15 mouse cellular contexts compared by ENCODE assay signal in genomic region chr10:87740323-87740722, GRCm38 (mm10).
DNase-seq lines count a peak whose midpoint lies in the region; ATAC-seq and TF ChIP-seq lines count a peak whose summit lies in the region.
"Had no signal": no experiment of that assay in that cellular context is flagged by ENCODE, and none has a peak within 500 bp of the region (broad histone marks: within the 10 kb centered on the region; RNA-seq: fewer than 3 reads in every experiment).

No protein-coding gene starts in this region.

- no peak overlapping the region for H3K4me2 ChIP-seq in heart, embryonic 12.5 days
- H3K4me2 ChIP-seq: embryonic facial prominence, embryonic 13.5 days; liver, embryonic 13.5 days; midbrain, embryonic 12.5 days; neural tube, embryonic 13.5 days had no signal

- H3K27me3 ChIP-seq in heart, embryonic 12.5 days (replicated peaks) = no peaks in the 10 kb centered on the region
- H3K27me3 ChIP-seq: embryonic facial prominence, embryonic 13.5 days; liver, embryonic 13.5 days; midbrain, embryonic 12.5 days; neural tube, embryonic 13.5 days had no signal

- TF ChIP-seq CTCF in left cerebral cortex, adult 2 months (IDR thresholded peaks at IDR 0.05) = no peak

- H3K27ac ChIP-seq in heart, embryonic 12.5 days (ENCODE audit: poor library complexity, severe bottlenecking) = no peak overlapping the region
- no peak overlapping the region for H3K27ac ChIP-seq in left cerebral cortex, adult 2 months
- H3K27ac ChIP-seq: embryonic facial prominence, embryonic 13.5 days; liver, embryonic 13.5 days; midbrain, embryonic 12.5 days; neural tube, embryonic 13.5 days had no signal

- no peaks in the 10 kb centered on the region for H3K9me3 ChIP-seq in heart, embryonic 12.5 days (replicated peaks)
- H3K9me3 ChIP-seq: embryonic facial prominence, embryonic 13.5 days; liver, embryonic 13.5 days; midbrain, embryonic 12.5 days; neural tube, embryonic 13.5 days had no signal

- no peak for ATAC-seq in heart, embryonic 12.5 days (ENCODE audit: insufficient number of reproducible peaks, low FRiP score)
- ATAC-seq: forebrain, embryonic 16.5 days had no signal

- H3K9ac ChIP-seq in heart, embryonic 12.5 days = no peak overlapping the region
- H3K9ac ChIP-seq: embryonic facial prominence, embryonic 13.5 days; liver, embryonic 13.5 days; midbrain, embryonic 12.5 days; neural tube, embryonic 13.5 days had no signal

- peak; percentile 97 for DNase-seq in heart, adult 11 months
- DNase-seq in ovary, postnatal 36 days (ENCODE audit: low spot score) = peak; percentile 4
- no peak for DNase-seq in ovary, adult 18-20 months (ENCODE audit: low spot score)
- peak; percentile 6 to 17 for DNase-seq in heart, postnatal 36 days
- no peak for DNase-seq in left cerebral cortex, adult 2 months (ENCODE audit: extremely low spot score in 1 of 2, low spot score in 2 of 2)
- DNase-seq in adrenal gland, adult 8-10 months = no peak
- no peak for DNase-seq in retina, embryonic 14.5 days (ENCODE audit: low spot score)
- DNase-seq: cerebellum, adult 9-10 months; kidney, adult 8-10 months; liver, embryonic 13.5 days had no signal

- intact Hi-C loops in heart, postnatal 36 days (cut with DNase I) = no loop called here
- intact Hi-C loops in left cerebral cortex, adult 2 months (cut with DNase I) = no loop called here

- H3K36me3 ChIP-seq in heart, embryonic 12.5 days = no peaks in the 10 kb centered on the region
- H3K36me3 ChIP-seq: embryonic facial prominence, embryonic 13.5 days; liver, embryonic 13.5 days; midbrain, embryonic 12.5 days; neural tube, embryonic 13.5 days had no signal

- no peaks in the 10 kb centered on the region for H3K4me1 ChIP-seq in heart, embryonic 12.5 days (replicated peaks)
- H3K4me1 ChIP-seq: embryonic facial prominence, embryonic 13.5 days; liver, embryonic 13.5 days; midbrain, embryonic 12.5 days; neural tube, embryonic 13.5 days had no signal

- no peak overlapping the region for H3K4me3 ChIP-seq in heart, embryonic 12.5 days
- no peak overlapping the region for H3K4me3 ChIP-seq in left cerebral cortex, adult 2 months
- H3K4me3 ChIP-seq: embryonic facial prominence, embryonic 13.5 days; liver, embryonic 13.5 days; midbrain, embryonic 12.5 days; neural tube, embryonic 13.5 days had no signal

- WGBS in heart, embryonic 12.5 days = 78% methylated on average over 8 of the region's 8 CpGs

Comparison
In these comparisons a context has a peak if more than half of its experiments do, and no peak if none do; other contexts are left out.
1. DNase-seq: peak in heart, adult 11 months (single experiment), ovary, postnatal 36 days (single experiment) and heart, postnatal 36 days (2 of 2); none in ovary, adult 18-20 months (single experiment), left cerebral cortex, adult 2 months (0 of 2), adrenal gland, adult 8-10 months (single experiment) and retina, embryonic 14.5 days (single experiment).